Mouse (Mus musculus): ENCODE data around the gene Ntmt1.

Ntmt1 gene

DNA sequence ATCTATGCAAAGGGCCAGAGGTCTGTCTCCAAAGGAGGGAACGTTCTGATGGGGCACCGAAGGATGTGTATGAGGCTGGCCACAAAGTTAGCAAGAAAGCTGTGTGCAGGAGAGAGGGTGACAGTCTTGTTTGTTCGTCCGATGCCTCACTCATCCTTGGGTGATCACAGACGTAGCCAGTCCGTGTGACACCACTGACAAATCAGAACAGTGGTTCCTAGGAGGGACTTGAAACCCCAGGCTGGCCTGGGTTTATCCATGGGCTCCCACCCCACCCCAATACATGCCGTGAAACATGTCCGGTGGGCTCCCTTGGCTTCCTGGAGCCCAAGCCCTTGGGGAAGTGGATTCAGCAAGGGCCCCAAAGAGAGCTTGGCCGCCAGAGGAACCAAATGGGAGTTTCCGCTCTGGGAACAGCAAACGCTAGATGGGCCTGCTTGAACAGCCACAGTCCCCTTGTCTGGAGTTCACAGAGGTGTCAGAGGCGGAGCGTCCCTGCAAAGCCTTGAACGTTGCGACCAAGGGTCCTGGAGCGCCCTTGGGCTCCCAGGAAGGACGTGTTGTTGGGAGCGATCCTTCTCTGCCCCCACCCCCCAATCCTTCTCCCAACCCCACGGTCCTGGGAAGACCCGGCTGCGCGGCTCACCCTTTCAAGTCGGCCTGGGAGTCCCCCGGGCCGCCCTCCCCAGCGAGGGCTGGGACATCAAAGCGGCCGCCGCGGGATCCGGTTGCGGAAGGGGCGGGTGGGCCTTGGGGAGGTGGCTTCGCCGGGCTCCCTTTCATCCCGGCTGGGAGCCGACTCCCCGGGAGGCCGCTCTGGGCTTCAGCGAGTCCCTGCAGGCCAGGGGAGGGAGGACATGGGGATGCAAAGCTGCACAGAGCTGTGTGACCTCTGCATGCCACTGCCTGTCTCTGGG lies 23.3 kb upstream of the Ntmt1 start:
- no peak for DNase-seq

DNA sequence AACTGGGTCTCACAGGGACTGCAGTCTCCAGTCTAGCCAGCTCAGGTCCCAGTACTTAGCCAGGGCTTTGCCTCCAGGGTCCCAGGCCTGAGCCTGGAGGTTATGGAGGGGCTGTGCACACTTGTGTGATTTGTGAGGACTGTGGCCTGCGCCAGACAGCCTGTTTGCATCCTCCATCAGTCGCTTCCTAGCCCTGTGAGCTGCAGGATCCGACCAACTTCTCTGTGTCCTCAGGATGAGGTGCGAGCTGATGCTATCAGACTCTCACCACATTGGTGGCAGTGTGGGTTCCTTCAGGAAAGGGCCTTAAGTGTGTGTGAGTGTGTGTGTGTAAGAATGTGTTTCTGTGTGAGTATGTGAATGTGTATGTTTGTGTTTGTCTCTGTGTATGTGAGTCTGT lies 20.2 kb upstream of the Ntmt1 start:
- DNase-seq, result no peak

DNA sequence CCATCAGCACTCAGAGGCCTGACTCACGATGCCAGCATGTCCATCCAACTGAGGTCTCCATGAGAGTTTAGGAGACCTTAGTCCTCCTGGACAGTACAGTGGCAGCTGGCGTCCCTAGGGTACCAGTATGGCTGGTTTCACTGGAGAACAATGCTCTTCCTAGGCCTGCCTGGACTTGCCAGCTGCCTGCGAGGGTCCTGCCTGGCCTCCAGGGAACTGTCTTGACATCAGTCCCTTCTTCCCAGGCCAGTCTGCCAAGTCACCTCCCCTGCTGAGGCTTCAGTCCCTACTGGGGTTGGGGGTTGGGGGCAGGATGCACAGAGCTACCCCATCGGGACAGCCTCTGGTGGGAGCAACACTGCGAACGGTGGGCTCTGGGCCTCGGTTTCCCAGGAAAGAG lies 15.6 kb upstream of the Ntmt1 start:
- DNase-seq, result no peak

DNA sequence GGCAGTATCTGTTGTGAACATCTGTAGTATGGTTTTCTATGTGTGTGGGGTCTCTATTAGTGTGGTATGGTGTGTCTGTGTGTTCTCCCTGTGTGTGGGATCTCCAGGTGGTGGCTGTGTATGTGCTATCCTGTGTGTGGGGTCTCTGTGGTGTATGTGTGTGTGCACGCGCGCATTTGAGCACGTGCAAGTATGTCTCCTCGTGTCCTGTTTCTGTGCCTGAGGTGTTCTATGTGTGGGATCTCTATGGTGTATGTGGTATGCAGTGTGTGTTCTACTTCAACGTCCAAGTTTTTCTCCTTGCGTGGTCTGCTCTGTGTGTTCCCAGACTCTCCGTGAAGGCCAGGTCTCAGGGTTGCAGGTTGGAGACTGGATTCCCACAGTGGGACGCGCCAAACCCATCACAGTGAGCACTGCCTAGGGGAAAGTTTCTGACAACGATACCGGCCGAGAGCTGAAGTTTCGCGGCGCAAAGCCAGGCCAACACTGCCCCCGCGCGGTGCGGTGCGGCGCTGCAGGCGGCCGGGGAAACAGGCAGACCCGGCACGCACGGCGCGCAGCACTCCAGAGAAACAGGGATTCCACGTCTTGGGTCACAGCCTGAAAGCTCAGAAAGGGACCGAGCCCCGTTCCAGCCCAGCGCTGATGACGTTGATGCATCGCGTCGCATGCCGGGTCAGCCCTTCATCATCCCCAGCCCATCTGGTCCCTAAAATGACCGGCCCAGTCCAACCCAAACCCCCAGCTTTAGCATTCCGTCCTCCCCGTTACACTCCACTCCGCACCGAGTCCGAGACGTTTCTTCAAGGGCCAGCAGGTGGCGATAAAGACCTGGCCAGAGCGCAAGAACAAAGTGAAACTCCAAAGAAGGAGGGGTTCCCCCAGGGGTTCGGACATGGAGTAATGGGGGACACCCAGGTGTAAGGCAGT lies 13.2 kb upstream of the Ntmt1 start:
- DNase-seq, result peak; percentile 98 to 99

DNA sequence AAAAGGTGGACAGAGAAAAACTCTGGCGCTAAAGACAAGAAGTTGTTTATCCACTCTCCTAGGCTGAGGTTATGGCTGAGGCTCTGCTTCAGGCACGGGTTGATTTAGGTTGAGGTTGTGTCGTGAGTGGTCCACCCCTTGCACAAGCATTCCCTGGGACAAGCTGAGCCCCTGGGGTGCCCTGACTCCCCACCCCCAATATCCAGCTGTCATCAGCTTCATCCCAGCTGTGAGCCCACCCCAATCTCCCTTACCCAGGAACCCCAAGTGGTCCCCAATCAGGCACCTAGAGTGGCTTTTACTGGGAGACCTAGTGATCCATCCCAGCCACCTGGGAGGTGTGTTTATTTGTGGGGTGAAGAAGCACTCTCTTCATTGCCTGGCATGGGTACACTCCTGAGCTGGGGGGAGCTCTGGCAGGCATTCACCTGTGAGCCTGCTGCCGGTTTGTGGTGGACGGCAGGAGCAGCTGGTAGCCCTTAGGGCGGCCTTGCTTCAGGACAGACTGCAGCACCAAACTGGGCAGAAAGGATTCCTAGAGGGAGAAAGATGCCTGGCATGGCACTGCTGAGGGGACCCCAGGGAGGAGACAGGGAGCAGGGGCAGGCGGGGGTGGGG lies 12.2 kb upstream of the Ntmt1 start:
- DNase-seq, result peak; percentile 27 to 36

GRCm38 (mm10) chr2:30795889-30796275 lies 11.7 kb upstream of the Ntmt1 start:
- DNase-seq, result peak; percentile 38 to 57

DNA sequence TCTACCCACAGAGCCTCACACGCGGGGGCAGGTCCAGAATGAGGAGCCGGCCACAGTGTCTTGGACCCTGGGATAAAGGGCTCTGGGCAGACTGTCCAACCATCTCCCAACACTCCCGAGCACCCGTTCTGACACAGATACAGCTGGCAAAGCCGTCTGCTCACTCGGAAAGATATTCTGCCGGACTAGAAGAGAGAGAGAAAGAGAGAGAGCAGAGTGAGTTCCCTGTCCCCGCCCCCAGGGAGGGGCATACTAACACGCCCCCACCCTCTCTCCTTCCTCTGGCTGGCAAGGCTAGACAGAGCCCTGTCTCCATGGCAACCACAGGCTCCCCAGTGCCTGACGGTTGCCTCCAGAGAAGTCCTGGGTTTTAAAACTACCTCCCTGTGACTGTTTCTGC lies 11.2 kb upstream of the Ntmt1 start:
- peak; percentile 74 to 79 for DNase-seq

DNA sequence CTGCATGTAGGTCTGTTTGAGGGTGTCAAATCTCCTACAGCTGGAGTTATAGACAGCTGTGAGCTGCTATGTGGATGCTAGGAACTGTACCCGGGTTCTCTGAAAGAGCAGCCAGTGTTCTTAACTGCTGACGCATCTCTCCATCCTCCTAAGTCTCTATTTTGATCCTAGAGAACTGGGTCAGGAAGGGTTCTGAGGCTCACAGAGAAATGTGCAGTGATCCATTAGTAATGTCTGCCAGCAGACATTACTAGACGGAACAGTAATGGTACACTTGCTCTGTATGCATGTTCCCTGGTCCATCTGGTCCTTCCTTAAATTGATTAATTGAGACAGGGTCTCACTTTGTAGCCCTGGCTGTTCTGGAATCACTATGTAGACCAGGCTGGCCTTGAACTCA lies 8.2 kb upstream of the Ntmt1 start:
- no peak for DNase-seq

- DNase-seq, result no peak
Observed at GRCm38 (mm10) chr2:30800671-30801066, 7.0 kb upstream of the Ntmt1 start.

DNA sequence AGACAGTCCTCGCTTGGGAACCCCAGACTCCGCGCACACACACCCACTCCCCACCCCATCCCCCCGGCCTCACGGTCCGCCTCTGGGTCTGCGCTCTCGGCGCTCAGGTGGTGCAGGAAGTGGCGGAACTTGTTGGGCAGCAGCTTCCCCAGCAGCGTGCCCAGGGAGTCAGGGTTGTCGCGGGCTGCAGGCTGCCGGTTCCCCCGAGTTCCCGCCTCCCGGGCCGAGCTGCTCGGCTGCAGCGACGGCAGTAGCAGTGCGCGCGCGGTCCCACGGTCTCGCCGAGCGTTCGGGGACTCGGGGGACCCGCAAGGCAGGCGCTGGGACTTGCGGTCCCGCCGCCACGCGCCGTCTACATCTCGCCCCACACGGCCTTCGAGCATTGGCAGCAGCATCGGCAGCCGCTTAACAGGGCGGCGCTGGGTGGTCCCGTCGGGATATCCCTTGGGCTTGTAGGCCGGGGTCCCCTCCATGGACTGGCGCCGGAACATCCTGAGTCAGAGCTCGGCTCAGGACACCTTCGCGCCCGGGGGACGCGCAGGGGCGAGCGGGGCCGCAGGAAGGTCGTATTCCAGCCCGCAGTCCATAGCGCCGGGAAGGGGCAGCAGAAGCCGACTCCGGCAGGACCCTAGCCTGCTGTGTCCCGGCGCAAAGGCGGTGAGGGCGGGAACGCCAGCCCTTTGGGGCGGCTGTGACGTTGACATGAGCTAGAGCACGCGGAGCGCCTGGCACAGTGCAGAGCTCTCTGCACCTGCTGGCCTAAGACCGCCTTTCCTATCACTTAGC lies 6.4 kb upstream of the Ntmt1 start:
- peak; percentile 42 to 44 for DNase-seq

DNA sequence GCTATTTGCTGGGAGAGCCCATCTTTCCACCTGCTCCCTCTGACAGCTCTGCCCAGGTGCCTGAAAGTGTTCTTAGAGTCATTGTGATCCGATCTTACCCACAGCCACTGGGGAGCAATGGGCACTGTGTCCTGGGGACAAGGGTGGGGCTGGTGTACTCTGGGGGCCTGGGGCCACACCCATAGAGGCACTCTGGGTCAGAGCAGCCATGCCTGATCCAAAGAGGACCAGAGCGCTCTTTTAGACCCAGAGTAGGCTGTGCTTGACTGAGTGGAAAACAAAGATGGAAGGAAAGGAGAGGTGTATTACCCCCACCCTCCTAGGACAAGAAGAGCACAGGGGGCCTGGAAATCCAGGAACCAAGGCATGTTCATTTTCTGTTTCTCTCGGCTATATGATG lies 4.0 kb upstream of the Ntmt1 start, which contains the start of gene 1700001O22Rik:
Gene 1700001O22Rik (minus strand): TSS at position 58 of the 400 bp plus-strand sequence.
- no peak for DNase-seq

DNA sequence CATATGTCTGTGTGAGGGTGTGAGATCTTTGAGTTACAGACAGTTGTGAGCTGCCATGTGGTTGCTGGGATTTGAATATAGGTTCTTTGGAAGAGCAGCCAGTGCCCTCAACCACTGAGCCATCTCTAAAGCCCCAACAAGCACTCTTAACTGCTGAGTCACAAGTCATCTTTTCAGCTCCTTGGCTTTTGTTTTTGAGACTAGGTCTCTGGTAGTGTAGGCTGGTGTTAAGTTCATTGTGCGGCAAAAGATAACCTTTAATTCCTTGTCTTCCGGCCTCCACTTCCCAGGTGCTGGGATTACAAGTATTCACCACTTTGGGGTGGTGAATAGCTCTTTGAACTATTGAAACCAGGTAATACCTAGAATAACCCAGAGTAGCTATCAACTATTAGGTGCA lies 1.6 kb upstream of the Ntmt1 start:
- DNase-seq, result no peak

DNA sequence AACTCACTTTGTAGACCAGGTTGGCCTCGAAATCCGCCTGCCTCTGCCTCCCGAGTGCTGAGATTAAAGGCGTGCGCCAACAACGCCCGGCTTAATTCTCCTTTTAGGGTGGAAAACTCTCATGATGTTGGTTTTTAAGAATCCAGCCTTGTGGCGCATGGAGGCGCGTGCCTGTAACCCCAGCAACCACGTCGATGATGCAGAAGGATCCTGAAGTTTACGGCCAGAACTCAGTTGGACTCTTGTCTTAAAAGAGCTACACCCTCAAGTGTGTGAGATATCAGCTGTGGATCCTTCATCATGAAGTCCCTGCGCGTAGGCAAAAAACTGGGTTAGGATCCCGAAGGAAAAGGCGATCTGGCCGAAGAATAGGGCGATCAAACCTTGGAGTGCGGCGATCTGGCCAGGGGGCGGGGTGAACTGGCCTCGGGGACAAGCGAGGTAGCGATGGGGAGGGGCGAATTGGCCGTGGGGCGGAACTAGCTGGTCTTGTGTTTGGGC lies 429 bp upstream of the Ntmt1 start:
- DNase-seq, result no peak

DNA sequence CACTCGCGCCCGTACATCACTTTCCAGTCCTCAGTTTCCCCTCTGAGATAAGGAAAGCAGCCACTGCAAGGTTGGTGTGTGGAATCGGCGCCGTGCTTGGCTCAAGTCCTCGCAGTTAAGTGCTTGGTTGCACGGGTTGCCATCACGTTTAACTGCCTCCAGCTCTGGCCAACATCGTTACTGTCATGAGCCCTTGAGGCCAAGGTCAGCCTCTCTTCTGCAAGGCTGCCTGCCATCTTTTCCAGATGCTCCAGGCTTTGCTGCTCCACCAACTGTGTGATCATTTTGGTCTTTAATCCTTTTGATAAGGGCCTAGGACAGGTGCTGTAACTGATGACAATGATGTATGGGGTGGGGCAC lies 650 bp downstream of the Ntmt1 start:
- DNase-seq, result no peak

GRCm38 (mm10) chr2:30809503-30809902 lies 1.9 kb downstream of the Ntmt1 start:
- DNase-seq, result no peak

DNA sequence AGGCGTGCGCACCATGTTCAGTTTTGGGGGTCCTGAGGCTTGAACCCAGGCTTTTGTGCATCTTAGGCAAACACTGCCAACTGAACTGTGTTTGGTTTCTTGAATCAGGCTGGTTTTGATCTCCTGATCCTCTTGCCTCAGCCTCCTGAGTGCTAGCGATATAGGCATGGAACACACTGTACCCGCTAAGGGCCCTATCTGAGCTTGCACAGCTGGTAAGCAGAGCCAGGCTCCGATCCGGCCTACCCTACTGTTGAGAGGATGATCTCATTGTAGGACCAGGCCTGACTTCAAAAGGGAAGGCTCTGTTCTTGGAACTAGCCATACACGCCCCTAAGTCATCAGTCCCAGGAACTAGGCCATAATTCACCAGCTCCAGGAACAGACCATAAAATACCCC lies 2.9 kb downstream of the Ntmt1 start:
- no peak for DNase-seq

GRCm38 (mm10) chr2:30816383-30816782 lies 8.8 kb downstream of the Ntmt1 start:
- DNase-seq, result no peak

DNA sequence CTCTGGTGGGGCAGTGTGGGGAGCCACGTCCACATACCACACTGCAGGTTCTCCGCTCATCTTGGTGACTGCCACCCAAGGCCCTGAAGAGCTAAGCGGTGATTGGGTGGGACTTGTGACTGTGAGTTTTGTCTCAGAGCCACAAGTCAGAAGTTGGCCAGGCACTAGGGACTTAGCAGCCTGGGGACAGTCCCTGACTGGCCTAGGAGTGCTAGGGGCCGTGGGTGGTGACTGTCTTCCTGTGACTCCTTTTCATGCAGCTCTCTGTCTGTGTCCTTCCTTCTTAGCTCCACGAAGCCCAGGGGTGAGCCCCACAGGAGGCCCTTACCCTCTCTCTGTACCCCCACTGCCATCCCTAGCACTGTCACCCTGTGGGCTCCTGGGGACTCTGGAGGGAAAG lies 12.2 kb downstream of the Ntmt1 start:
- no peak for DNase-seq

DNA sequence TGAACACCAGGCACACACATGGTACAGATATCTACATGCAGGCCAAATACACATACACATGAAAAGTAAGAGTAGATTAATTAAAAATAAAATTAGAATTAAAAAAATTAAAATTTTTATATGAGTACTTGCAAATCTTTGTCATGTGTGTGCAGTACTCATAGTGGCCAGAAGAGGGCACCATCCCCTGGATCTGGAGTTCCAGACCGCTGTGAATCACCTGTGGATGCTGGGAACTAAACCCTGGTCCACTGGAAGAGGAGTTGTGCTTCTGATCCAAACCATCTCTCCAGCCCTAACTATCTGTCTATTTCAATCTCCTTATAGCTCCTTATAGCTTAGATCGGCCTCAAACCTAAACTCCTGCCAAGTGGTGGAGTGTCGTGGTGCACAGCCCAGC lies 13.4 kb downstream of the Ntmt1 start:
- DNase-seq, result peak in 1 of 2 experiments; percentile 41

DNA sequence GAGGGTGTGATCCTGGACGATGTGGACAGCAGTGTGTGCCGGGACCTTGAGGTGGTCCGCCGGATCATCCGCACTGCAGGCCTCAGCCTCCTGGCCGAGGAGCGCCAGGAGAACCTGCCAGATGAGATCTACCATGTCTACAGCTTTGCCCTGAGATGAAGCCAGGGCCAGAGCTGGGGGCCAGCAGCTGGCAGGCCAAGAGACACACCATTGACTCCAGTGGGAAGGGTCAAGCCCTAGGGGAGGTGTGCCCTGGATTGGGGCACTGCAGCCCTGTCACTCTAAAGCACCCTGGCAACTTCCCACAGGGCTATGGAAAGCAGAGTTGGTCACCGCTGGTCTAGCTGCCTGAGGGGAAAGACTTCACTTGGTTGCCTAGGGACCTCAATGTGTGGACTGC lies 14.8 kb downstream of the Ntmt1 start:
- no peak for DNase-seq

- DNase-seq, result peak in 1 of 2 experiments; percentile 54
Observed at GRCm38 (mm10) chr2:30823385-30824153, 15.9 kb downstream of the Ntmt1 start.

Measured in cerebellum, postnatal 14 days (tissue).